Mouse (Mus musculus) mouse embryonic stem cell (cell line): ENCODE results near the gene Trim60.

ENCODE experiments used
- in situ Hi-C, 2 experiments: fragments of 300-500 bp; cut with MboI; formaldehyde crosslinking; loops; 1 replicate in 1 of 2; 3 replicates in 1 of 2; pipeline ENCODE4 v1.14.3; 2019 to 2020; ENCODE audit warnings: low sequenced_read_pairs in 2 of 2, low pct_unique_long_range_greater_than_20kb in 1 of 2, mixed read lengths in 1 of 2; ENCODE audit not compliant: unreplicated experiment in 1 of 2

The Trim60 gene

GRCm38 (mm10) chr8:65018423-65018822 is at the start of gene Trim60, which contains the start of gene Trim61:
Trim60 (minus strand) TSS chr8:65018584.
Trim61 (minus strand) TSS chr8:65018523.
- in situ Hi-C loops: no loop called here

GRCm38 (mm10) chr8:65067694-65068472 is 49.5 kb upstream of the Trim60 start:
- in situ Hi-C loops: loop anchor here in 1 of 2 experiments (5.0 kb wide), 1 partner anchor 36 kb away; no protein-coding TSS in a partner anchor

- in situ Hi-C loops: loop anchor here in 1 of 2 experiments (5.0 kb wide), 1 partner anchor 35 kb away; no protein-coding TSS in a partner anchor
These were observed 48.6 kb upstream of the Trim60 start for GRCm38 (mm10) chr8:65067031-65067430.

GRCm38 (mm10) chr8:65065622-65066021 is 47.2 kb upstream of the Trim60 start:
- in situ Hi-C loops: loop anchor here in 1 of 2 experiments (5.0 kb wide), 1 partner anchor 33 kb away; no protein-coding TSS in a partner anchor

GRCm38 (mm10) chr8:65064071-65064470 is 45.7 kb upstream of the Trim60 start:
- in situ Hi-C loops: no loop called here

- in situ Hi-C loops: no loop called here
These were observed 43.8 kb upstream of the Trim60 start for GRCm38 (mm10) chr8:65062195-65062594.

DNA sequence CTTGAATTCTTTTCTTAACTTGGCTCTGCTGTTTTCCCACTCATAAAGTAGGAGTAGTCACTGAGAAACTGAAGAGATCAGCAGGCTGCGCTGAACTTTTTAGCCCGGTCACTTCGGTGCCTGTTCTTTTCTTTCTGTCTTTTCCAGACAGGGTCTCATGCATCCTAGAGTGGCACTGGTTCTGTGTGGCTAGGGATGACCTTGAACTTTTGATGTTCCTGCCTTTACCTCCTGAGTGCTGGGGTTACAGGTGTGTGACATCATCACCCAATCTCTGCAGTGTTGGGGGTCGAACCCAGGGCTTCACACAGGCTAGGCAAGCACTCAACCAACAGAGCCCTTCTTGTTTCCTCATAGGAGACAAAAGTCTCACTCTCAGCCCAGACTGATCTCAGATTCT is 38.3 kb upstream of the Trim60 start:
- in situ Hi-C loops: no loop called here

DNA sequence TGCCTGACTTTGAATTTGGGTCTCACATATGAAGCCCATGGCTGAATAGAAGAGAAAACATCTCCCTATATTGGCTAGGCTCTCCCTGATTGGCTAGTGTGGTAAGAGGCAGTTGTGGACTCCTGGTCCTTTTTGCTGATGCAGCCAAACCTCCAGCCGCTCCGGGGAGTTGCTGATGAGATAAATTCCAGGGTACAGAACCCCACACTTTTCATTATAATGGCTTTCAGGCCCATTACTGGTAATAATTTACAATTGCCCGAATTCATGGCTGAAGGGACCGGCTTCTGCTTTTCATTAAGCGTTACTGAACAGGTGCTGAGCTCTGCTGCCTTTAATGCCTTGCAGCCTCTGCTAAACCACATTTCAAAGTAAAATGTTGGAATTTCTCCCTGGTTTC is 35.6 kb upstream of the Trim60 start:
- in situ Hi-C loops: no loop called here

DNA sequence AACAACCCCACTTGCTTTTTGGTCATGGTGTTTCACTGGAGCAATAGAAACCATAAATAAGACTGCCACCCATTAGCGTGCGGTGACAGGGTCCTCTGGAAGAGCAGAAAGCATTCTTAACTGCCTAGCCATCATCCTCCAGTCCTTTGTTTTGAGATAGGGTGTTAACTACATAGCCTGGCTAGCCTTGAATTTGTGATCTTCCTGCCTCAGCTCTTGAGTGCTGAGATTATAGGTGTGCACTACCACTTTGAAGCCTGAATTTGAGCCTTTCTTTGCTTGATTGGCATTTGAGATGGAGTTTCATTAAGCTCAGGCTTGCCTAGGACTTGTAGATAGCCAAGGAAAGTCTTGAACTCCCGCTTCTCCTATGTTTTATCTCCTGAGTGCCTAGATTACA is 35.2 kb upstream of the Trim60 start:
- in situ Hi-C loops: no loop called here

GRCm38 (mm10) chr8:65047801-65048200 is 29.4 kb upstream of the Trim60 start:
- in situ Hi-C loops: no loop called here

DNA sequence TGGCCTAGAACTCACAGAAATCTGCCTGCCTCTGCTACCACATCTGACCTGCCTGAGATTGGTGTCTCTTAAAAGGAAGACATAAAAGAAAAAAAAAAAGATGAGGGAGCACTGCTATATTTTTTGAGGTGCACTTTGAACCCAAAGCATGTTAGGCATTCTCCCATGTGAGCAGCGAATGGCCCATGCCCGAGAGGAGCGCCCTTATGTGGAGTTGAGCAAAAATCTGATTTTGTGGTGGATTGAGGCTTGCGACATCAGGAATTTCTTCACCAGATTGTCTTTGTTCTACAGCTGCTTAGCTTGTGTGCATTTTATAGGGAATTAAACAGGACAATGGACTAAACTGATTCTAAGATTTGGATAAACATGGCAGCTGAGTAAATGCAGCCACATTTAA is 28.8 kb upstream of the Trim60 start:
- in situ Hi-C loops: no loop called here

DNA sequence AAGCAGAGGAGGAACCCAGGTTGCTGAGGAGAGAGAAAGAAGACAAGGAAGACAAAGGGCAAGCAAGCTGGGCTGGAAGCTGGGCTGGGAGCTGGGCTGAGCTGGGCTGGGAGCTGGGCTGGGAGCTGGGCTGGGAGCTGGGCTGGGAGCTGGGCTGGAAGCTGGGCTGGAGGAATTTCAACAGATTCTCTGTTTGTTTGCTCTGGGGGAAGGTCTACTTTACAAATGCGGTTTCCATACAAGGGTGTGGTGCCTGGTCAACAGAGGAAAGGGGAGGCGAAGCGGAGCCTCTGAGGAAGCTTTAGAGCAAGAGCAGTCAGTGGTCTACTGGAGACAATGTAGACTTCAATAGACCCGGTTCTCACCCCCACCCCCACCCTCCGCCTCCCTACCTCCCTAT is 28.2 kb upstream of the Trim60 start:
- in situ Hi-C loops: no loop called here

- in situ Hi-C loops: no loop called here
These were observed 18.7 kb upstream of the Trim60 start, which contains the start of gene Apela for GRCm38 (mm10) chr8:65037117-65037533. Apela (minus strand) TSS chr8:65037336.

DNA sequence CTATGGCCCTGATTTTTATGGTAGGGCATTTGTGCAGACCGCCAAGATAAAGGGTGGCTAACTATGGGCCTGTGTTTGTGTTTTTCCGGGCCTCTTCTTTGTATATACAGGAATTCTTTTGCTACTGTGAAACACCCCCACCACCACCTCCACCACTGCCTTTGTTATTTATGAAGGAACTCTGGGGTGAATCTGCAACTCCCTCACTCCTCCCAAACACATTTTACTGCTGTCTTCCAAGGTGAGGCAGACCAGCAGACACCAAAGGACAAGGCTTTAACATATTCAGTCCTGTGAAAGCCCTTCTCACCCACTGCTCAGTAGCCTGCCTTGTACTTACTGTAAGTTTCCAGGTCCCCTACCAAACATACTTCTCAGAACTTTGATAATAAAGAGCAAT is 15.8 kb upstream of the Trim60 start:
- in situ Hi-C loops: loop anchor here in 1 of 2 experiments (5.0 kb wide), 1 partner anchor 33 kb away; no protein-coding TSS in a partner anchor

- in situ Hi-C loops: loop anchor here in 1 of 2 experiments (5.0 kb wide), 1 partner anchor 34 kb away; no protein-coding TSS in a partner anchor
These were observed 14.7 kb upstream of the Trim60 start for GRCm38 (mm10) chr8:65033056-65033455.

DNA sequence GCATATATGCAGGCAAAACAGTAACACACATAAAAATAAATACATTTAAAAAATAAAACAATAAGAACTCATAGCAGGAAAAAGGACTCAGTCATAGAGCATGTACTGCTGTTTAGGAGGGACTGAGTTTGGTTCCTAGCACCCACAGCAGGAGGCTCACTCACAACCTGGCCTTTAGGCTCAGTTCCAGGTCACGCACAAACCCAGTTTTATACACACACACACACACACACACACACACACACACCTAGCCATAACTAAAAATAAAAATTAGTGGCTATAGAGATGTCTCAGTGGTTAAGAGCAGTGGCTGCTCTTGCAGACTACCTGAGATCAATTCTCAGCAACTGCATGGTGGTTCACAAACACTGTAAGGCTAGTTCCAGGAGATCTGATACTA is 13.7 kb upstream of the Trim60 start:
- in situ Hi-C loops: loop anchor here in 1 of 2 experiments (5.0 kb wide), 1 partner anchor 35 kb away; no protein-coding TSS in a partner anchor

- in situ Hi-C loops: loop anchor here in 1 of 2 experiments (5.0 kb wide), 1 partner anchor 36 kb away; no protein-coding TSS in a partner anchor
These were observed 12.5 kb upstream of the Trim60 start for GRCm38 (mm10) chr8:65030735-65031485.

DNA sequence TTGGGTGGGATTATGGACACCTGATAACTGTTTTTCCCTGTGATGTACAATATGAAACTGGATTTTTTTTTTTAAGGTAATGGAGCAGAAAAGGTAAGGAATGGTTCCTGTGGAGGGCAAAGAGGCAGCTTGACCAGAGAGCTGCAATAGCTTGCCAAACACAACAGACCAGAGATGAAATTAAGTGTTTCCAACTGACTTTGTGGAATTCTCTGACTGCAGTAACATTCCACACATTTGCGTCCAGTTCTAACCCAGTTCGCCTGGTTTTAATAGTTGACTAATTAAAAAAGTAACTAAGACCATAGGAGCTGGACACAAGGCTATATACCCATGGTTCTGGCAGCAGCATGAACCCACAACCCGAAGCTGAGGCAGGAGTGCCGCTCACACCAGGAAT is 11.4 kb upstream of the Trim60 start:
- in situ Hi-C loops: loop anchor here (5.0 kb wide), 2 partner anchors 38 to 53 kb away; no protein-coding TSS in a partner anchor
